Mouse (Mus musculus) G1E (cell line): ENCODE results near the gene Dip2b.

Experiments
- CTCF ChIP-seq: IDR thresholded peaks from 2 replicates; pipeline ENCODE4 v1.5.1; 2012; ENCODE audit warnings: low read depth, low read length, inconsistent platforms, mixed read lengths
- GATA1 ChIP-seq: IDR thresholded peaks from 2 replicates; pipeline ENCODE4 v1.6.1; 2012; ENCODE audit warnings: borderline replicate concordance, low read length, inconsistent platforms, mixed read lengths
- POLR2AphosphoS5 ChIP-seq: IDR thresholded peaks from 2 replicates; pipeline ENCODE4 v1.6.1; 2012; ENCODE audit warnings: low read depth, low read length, inconsistent platforms; ENCODE audit not compliant: insufficient replicate concordance

DNA sequence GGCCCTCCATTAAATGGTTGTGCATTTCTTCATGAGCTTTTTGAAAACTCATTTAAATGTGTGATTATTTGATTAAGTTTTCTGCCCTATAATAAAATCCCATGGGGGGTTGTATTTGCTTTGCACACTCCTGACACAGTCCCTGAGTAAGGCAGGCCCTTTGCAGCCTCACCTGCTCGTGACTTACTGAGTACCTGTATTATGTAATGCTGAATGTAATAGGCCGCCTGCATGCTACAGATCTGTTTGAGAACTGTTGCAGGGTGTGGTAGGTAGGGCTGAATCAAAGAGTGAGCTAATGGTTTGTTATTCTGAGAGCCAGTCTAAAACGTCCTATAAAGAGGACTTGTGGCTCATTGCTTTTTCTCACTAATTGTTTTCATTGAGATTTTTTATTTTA is 33.4 kb downstream of the Dip2b start:
- TF ChIP-seq CTCF: no peak
- no peak for TF ChIP-seq GATA1
- TF ChIP-seq POLR2AphosphoS5: no peak
